Mouse (Mus musculus): Measurements from ENCODE around the gene Setx.
A peak's percentile ranks its signal among the peaks of the same experiment; 100 is the strongest.
"Not testable (repeated sequence)": the region's sequence is repeated elsewhere in the genome, so short reads cannot be mapped to it uniquely, and the experiment has no call there.

Setx gene

DNA sequence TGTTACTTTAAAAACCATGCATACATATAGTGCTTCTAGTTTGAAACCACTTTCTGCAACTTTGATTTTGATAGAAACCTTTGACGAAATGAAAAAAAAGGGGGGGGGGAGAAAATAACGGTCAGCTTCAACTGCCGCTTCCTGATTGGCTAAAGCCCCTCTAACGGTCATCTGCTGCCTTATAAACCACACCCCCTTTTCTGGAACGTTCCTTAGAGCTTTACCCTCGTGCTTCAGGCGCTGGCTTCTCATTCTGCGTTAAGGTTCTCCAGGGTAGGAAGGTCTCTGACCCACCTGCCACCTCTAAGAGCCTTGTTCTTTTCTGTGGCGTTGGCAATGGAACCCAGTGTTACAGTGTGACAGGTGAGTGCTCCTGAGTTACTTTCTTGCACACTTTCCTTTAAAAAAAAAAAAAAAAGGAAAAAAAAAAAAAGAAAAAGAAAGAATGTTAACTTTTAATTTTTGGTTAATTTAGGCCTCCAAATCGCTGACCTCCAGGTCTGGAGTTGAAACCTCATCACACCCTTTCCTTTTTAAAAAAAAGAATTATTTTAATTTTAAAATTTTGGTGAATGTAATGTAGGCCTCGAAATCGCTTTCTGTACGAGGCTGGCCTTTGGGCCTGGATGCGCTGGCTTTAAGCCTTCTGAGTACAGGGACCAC lies at the start of gene Setx:
TSS of gene Setx (plus strand) at position 275 of the 663 bp plus-strand sequence.
- DNase-seq = no peak

DNA sequence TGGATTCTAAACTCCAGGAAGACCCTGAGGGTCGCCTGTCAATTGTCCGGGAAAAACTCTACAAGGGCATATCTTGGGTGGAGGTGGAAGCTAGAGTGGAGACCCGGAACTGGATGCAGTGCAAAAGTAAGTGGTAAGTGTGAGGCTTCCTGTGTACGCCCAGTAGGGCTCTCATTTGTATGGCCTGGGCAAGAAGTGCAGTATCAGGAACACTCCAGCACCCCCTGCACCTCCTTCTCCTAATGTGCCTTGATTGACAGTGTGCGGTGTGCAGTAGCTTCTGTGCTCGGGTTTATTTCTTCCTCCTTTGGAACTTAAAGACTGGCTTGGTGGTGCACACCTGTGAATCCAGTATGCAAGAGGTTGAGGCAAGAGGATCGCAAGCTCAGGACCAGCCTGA lies 49.3 kb upstream of the Setx start:
- no peak for DNase-seq

DNA sequence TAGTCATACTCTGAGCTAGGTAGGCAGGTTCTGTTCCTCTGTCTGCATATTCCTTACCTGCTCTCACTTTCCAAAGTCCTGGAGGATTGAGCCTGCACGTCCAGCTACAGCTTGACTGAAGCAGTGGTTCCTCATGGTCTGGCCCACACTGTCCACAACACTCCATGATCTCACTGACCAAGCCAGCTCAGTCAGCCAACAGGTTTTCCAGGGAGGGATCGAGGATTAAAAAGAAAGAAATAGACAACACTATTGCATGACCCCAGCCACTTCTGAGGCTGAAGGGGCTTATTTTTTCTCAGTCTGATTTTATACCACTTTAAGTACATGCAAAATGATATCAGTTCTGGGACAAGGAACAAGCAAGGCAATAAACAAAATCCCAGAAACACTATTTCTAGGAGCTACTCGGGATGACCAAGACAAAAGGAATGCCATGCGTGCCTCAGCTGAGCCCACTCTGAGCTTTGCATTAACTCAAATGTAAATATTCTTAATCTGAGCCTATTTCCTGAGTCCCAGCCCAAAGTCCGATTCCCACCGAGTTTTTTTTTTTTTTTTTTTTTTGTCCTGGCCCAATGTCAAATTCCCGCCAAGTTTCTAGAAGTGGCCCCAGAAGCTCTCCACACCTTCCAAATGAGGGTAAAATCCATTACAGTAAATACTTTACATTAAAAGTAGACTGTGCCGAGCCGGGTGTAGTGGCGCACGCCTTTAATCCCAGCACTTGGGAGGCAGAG lies 48.5 kb upstream of the Setx start:
- no peak for DNase-seq

DNA sequence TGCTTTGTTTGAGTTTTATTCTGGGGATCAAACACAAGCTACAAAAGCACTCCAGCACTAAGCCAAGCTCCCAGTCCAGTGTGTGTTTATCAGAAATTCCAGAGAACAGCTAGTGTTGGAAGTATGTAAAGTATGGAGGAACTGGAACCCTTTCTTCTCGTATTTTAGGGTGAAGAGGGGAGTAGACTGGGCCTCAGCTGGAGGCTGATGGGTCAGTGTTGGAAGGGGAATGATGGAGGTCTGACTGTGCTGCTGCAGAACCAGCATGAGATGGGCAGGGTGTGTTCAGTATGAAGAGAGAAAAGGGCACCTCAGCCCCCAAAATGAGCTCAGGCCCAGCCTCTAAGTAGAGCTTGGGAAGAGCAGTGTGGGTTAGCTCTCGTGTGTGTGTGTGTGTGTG lies 47.8 kb upstream of the Setx start:
- no peak for DNase-seq

DNA sequence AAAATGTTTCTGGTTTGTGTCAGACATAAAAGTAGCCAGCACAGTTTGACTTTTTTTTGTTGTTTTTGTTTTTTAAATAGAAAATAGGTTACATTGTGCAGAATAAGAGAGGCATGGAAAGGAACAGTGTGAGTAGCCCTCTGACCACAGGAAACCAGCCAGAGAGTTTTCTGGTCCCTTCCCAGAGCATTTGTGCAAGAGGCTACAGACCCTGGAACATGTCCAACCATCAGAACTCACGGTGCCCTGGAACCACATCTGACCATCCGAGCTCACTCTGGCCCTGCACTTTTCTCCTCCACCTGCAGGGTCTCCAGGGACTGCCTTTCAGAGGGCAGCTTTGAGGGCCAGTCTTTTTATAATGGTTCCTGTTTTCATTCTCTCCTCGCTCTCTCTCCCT lies 42.0 kb upstream of the Setx start:
- no peak for DNase-seq

DNA sequence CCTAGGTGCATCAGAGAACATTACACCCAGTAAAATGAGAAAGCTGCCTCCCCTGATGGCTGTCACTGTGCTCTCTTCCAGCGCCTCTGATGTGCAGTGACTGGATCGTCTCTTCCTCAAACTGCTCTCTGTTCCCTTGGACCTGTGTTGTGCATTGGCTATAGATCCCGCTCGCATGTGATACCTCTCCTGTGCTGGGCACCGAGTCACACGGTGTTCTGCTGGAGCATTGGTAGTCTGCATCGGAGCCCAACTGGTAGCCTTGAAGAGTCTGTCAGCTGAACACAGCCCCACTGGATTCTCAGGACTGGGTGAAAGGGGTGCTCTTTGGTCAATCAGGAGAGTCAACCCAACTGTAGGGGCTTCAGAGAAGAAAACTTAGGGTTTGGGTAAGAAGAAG lies 38.0 kb upstream of the Setx start:
- no peak for DNase-seq

DNA sequence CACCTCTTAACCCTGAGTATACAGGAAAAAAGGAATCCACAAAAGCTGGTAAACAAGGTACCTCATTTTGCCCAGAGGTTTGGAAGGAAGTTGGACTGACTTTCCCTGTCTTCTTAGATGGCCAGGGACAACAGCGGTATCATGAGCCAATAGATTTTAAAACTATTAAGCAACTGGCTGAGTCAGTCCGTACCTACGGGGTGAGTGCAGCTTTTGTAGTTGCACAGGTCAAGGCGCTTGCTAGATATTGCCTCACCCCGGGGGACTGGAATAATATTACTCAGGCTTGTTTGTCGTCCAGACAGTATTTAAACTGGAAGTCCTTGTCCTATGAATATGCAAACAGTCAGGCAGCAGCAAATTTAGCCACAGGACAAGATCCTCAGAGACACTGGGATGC lies 34.7 kb upstream of the Setx start:
- DNase-seq = not testable (repeated sequence)

DNA sequence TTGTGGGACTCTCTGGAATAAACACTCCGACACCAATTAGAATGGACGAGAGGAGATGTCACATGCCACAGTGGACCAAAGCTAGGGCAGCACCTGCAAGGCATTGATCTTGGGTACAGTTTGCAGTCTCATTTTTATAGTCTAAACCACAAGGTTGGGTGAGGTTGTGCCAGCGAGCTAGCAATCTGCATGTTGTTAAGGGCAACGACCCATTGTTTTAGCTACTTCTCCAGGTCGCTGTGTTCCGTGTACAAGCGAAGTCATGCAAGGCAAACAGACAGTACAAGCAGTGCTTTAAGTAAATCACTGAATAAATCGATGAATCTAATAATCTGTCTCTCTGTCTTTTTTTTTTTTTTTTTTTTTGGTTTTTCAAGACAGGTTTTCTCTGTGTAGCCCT lies 28.3 kb upstream of the Setx start:
- no peak for DNase-seq

DNA sequence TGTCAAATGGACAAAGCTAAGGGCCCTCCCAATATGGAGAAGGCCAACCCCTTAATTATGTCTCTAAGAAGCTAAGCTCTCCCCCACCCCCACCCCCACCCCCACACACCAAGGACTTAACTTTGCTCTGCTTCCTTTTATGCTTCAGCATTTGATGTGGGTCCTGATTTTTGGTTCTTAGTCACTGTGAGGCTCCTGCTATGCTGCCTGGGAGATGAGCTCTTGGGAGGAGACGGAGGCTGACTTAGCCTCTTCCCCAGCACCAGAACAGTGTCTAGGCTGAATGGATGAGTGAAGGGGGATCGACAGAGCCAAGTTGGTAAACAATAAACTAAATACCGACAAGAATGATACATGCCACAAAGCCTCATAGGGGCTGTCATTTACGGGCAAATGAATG lies 27.2 kb upstream of the Setx start:
- no peak for DNase-seq

DNA sequence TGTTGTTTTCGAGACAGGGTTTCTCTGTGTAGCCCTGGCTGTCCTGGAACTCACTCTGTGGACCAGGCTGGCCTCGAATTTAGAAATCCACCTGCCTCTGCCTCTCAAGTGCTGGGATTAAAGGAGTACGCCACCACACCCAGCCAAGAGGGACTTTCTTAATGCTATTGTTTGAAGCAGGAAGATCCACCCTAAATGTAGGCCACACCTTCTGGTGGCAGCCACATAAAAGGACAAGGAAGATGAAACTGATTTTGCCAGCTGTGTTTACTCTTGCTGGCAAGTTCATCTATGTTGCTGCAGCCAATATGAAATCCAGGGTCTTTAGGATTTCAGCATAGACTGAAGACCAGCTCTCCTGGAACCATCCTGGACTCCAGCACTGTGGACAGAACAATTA lies 26.5 kb upstream of the Setx start:
- no peak for DNase-seq

DNA sequence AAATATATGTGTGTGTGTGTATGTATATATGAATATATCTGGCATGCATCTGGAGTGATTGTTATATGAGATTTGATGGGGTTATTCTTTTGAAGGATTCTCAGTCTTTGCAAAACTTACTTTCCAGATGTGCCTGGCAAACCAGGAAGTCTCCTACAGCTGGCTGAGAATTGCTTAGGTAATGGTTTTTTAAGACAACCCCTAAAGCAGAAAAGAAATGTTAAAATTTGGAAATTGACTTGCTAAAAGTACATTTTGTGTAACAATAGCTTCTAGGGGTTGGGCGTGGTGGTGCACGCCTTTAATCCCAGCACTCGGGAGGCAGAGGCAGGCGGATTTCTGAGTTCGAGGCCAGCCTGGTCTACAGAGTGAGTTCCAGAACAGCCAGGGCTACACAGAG lies 26.0 kb upstream of the Setx start:
- not testable (repeated sequence) for DNase-seq

DNA sequence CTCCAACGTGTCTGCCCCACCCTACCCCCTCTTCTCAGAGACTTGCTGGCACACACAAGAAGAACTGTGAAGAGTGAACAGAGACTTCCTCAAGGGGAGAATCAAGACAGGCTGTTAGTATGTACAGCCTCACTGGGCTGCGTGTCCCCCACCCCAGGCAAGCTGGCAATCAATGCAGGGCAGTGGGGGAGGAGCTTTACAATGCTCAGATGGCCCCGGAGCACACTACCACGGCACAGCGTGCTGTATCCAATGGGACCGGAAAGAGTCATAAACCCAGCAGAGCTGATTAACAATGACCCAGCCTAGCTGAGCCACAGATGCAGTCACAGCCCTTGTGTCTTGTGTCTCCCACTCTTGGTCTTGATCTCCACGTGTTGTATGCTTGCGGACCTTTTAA lies 25.2 kb upstream of the Setx start:
- no peak for DNase-seq

DNA sequence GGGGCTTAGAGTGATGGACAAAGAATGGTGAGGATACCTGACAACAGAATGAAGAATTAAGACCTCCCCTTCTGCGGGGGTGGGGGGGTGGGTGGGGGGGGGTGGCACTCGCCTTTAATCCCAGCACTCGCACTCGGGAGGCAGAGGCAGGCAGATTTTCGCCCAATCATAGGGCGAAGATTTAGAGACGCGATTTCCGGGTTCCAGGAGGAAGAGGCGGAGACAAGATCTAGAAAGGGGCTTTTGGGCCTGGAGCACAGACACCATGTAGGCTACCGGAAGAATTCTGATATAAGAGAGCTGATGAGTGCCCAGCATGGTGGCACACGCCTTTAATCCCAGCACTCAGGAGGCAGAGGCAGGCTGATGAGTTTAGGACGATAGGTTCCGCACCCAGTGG lies 24.3 kb upstream of the Setx start:
- no peak for DNase-seq

DNA sequence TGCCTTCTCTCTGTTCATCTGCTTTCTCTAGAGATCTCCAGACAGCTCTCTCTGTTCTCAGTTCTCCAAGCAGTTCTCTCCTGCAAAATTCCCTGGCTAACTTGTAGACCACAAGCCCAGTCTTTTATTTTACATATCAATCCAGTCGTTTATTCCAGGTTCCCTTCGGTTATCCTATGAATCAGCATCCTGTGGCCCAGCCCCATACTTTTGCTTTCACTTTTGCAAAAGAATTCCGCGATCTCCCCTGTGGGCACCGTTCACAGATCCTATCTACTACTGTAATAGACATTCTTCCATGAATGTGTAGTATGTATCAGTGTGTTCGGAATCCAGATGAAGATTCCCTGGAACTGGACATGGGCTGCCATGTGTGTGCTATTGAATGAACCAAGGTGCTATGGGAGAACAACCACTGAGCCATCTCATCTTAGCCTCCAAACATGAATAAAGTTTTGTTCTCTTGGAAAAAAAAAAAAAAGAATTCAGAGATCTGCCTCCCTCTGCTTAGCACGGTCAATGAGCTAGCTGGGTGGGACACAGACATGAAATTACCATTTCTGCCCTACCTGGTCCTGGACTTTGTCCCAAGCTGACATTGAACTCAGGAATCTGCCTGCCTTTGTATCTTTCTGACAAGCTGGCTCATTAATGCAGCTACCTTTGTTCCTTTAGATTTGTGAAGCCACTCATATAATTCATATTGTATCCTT lies 23.0 kb upstream of the Setx start:
- no peak for DNase-seq

DNA sequence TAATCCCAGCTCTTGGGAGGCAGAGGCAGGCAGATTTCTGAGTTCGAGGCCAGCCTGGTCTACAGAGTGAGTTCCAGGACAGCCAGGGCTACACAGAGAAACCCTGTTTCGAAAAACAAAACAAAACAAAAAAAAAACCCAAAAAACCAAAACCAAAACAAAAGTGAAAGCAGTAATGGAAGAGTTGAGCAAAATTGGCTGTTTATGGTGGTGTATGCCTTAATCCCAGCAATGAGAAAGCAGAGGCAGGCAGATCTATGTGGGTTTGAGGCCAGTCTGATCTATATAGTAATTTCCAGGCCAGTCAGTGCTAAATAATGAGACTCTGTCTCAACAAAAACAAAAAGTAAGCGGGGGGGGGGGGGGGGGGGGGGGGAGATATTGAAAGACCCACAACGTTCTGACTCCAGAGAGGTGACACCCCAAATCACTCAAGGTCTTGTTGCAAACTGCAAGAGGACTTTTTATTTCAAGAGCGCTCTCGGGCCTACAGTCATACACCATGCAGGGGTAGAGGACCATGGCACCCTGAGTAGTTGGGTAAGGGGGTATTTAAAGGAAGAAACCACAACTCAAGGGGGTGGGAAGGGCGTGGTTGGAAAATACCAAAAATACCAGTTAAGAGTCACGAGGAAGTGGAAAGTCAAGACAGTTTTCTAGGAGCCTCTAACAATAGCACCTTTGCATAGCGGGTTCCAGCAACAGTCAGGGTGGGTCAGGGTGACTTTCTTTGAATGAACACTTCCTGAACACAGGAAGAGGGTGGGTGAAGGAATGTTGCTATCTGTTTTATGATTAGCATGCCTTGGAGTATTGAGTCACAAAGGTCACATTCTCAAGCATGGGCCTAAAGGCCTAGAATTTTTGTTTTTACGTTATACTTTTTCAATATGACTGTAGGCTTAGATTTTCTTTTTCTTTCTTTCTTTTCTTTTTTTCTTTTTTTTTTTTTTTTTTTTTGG lies 21.3 kb upstream of the Setx start:
- not testable (repeated sequence) for DNase-seq

DNA sequence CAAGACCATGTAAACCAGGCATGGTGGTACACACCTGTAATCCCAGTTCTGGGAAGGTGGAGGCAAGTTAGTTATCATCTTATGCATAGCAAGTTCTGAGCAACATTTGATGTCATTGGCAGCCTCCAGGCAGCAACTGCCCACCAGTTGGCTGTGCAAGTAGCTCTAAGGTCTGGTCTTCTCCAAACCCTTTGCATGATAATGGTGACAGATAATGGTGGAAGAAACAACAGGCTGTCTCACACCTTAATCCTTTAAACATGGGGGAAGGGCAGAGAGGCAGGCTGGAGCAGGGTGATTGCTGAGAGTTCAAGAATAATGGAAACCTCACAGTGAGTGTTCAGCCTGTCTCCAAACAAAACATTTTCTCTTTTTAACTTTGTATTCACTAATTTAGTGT lies 3.0 kb upstream of the Setx start:
- DNase-seq = no peak

DNA sequence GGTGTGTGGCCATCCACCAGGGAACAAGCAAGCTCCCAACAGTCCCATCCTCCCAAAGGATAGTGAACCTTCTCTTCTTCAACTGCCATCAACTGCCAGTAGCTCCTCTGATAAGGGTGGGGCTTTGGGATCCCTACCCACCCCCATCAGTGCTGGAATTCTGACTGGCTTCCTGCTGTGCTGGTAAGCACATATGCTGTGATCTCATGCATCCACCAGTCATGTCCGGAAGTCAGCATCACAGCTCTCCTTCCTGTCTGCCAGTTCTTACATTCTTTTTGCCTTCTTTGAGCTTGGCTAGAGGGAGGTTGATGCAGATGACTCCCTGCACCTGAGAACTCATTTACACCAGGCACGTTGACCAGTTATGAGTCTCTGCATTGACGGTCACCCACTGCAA lies 1.5 kb upstream of the Setx start:
- DNase-seq = no peak

DNA sequence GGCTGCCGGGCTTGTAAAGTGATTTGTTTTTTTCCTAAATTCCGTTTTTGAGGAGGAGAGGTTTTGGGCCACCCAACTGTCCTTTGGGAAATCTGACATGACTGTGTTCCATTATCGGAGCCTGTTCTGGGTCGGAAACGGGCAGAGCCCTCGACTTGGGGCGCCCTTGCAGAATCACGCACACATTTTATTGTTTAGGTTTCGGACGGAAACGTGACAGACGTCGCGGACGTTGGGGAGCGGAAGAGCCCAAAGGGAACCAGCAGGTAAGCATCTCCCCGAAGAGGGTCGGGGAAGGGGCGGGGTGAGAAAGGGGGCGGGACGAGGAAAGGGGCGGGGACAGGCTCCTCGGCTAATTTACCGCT lies 572 bp downstream of the Setx start:
- no peak for DNase-seq

DNA sequence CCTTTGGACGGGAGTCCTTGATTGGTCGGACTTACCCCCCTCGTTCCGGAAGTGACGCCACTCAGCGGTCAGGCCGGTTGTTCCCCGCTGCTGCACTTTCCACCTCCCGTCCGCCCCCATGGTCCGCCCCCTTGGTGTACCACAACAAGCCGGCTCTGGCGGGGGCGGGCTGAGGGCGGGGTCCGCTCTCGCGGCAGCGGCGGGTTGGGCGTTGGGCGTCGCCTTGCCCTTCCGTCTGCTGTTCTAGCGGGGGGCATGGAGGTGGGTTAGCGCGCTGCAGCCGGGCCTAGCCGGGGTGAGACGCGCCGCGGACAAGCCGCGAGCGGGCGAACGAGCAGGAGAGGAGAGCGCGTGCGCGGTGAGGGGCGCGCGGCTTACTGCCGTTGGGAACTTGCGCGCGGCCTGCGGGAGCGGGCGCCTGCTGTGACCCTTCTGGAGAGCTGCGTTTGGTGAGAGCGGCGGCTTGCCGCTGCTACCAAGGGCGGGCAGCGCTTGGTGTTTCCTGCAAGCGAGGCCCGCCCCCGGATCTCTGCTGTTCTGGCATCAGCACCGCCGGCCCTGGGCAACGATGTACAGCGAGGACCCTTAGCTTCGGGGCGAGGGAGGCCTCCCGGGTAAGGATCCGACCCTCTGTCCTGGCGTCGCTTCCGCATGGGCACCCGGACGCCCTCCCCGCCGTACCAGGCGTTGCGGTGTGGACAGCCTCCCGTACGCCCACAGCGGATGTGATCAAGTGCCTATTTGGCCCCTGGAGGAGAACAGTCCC lies 1.1 kb downstream of the Setx start:
- DNase-seq = peak; percentile 99 to 100

DNA sequence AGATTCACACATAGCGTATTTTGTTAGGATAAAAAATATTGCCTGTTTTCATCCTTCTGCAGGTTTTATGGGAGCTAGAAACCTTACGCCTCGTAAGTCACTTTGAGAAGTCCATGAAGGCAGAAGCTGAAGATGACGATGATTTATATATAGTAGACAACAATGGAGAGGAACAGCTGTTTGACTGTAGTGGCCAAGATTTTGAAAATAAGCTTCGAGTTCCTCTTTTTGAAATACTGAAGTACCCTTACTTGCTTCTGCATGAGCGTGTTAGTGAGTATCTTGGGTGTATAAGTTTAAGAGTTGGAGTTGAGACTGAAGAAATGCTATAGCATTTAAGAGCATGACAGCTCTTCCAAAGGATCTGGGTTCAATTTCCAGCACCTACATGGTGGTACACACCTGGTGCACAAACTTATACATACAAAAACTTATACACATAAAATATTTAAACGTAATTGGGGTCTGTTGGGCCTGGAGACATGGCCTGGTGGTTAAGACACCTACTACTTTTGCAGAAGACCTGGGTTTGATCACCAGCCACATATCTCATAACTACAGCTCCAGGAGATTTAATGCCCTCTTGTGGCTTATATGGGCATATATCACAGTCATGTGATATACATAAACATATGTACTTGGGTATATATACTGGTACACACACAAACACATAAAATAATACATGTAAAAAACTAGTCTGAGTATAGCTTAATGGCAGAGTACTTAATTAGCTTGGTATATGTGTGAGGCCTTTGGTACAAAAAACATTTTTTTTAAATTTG lies 6.3 kb downstream of the Setx start:
- DNase-seq = no peak

DNA sequence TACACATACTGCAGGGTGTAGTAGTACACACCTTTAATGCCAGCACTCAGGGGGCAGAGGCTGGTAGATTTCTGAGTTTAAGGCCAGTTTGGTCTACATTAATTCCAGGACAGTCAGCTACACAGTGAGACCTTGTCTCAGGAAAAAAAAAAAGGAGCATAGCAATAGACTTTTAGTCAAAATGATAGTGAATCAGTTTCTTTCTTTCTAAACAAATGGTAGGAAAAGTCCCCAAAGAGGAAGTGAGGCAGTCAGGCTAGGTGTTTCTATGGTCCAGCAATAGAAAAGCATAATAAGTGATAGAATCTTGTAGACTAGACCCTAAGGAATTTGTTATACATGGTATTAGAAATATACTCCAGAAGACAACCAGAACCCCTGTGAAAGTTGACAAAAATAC lies 11.2 kb downstream of the Setx start:
- DNase-seq = no peak
